Mouse (Mus musculus): ENCODE results near the gene Emilin1.

DNA sequence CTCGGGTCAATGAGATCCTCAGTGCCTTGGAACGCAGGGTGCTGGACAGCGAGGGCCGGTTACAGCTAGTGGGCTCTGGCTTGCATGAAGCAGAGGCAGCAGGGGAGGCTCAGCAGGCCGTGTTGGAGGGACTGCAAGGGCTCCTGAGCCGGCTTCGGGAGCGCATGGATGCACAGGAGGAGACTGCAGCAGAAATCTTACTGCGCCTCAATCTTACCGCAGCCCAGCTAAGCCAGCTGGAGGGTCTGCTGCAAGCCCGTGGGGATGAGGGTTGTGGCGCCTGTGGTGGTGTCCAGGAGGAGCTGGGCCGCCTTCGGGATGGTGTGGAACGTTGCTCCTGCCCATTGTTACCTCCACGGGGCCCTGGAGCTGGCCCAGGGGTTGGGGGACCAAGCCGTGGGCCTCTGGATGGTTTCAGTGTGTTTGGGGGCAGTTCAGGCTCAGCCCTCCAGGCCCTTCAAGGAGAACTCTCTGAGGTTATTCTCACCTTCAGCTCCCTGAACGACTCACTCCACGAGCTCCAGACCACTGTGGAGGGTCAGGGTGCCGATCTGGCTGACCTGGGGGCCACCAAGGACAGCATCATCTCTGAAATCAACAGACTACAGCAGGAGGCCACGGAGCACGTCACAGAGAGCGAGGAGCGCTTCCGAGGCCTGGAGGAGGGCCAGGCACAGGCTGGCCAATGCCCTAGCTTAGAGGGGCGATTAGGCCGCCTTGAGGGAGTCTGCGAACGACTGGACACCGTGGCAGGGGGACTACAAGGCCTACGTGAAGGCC is 4.9 kb downstream of the Emilin1 start:
- no peak for TF ChIP-seq CTCF (IDR thresholded peaks at IDR 0.05; ENCODE audit: low read depth)
- no peak for TF ChIP-seq EP300 (IDR thresholded peaks at IDR 0.05; ENCODE audit: low read depth)

Data from liver, embryonic 14.5 days (tissue).